Mouse (Mus musculus) CD4-positive, CD25-positive, alpha-beta regulatory T cell, adult 2 months (primary cell): ENCODE results near the gene Olfr1427.
"Not testable (repeated sequence)": the region's sequence is repeated elsewhere in the genome, so short reads cannot be mapped to it uniquely, and the experiment has no call there.

Experiments used
- DNase-seq: peaks from one replicate; pipeline ENCODE4 v3.0.0-alpha.2; 2012; ENCODE audit warnings: low read depth, low spot score

Gene Olfr1427

GRCm38 (mm10) chr19:12103234-12103633 lies at the start of gene Olfr1427:
Olfr1427 (minus strand) TSS chr19:12103334.
- DNase-seq, result no peak

DNA sequence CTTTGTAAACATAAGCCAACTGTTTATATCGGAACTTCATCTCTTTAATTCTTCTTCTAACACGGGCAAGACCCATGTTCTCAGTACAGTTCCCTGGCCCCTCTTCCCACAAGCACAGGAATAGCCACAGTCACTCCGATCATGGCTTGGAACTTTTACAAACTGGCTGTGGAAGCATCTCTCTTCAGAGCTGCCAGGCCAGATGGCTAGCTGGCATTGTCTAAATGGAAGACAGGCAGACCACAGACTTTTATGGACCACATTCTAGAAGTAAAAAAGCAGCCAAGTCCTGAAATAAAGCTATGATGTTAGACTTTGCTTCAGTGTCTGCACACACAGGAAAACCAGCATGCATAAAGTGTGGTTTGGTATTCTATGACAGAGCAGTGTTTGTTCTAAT lies 42.3 kb upstream of the Olfr1427 start:
- DNase-seq, result no peak

GRCm38 (mm10) chr19:12143356-12143755 lies 40.2 kb upstream of the Olfr1427 start:
- no peak for DNase-seq

DNA sequence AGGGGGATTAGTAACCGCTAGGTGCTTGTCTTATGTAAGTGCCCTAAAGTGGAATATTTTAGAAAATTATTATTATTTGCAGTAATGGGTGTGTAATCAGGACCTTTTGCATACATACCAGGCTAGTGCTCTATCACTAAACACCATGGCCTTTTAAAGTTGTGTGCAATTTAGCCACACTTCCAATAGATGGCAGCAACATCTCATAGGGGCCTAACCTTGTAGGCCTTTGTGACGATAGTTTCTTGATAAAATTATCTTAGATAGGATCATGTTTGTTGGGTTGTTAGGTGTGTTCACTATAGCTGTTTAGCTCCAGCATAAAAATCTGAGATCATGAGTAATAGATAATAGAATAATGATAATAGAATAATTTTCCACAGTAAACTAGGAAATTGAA lies 31.2 kb upstream of the Olfr1427 start:
- peak; percentile 35 for DNase-seq

- no peak for DNase-seq
Measured at GRCm38 (mm10) chr19:12123103-12123502, 20.0 kb upstream of the Olfr1427 start, which contains the start of gene Olfr76. Olfr76 (minus strand) TSS chr19:12123203.

DNA sequence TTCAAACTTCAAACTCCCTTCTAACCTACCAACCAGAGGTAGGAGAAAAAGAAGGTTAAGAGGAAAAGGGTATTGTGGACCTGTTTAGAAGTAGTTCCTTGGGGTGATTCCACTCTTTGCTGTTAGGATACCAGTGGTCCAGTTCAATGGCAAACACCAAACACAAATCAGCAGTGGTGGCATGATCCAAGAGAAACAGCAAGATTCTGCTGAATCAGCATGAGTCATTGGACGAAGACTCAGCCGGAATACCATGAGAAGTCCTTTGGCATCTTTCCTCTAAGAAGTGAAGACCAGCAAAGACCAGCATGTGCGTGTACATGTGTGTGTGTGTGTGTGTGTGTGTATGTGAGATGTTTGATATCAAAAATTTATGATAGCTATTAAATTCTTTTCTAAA lies 13.3 kb upstream of the Olfr1427 start:
- no peak for DNase-seq

GRCm38 (mm10) chr19:12115797-12116196 lies 12.7 kb upstream of the Olfr1427 start, which contains the start of gene Olfr1428:
Olfr1428 (minus strand) TSS chr19:12115897.
- no peak for DNase-seq

GRCm38 (mm10) chr19:12113807-12114206 lies 10.7 kb upstream of the Olfr1427 start:
- DNase-seq, result no peak

GRCm38 (mm10) chr19:12104541-12104940 lies 1.4 kb upstream of the Olfr1427 start:
- no peak for DNase-seq

GRCm38 (mm10) chr19:12091913-12092312 lies 11.2 kb downstream of the Olfr1427 start, which contains the start of gene Olfr1426:
Olfr1426 (minus strand) TSS chr19:12092013.
- DNase-seq, result no peak

- not testable (repeated sequence) for DNase-seq
Measured at GRCm38 (mm10) chr19:12077631-12078030, 25.5 kb downstream of the Olfr1427 start, which contains the start of gene Olfr1425. Olfr1425 (minus strand) TSS chr19:12077731.

DNA sequence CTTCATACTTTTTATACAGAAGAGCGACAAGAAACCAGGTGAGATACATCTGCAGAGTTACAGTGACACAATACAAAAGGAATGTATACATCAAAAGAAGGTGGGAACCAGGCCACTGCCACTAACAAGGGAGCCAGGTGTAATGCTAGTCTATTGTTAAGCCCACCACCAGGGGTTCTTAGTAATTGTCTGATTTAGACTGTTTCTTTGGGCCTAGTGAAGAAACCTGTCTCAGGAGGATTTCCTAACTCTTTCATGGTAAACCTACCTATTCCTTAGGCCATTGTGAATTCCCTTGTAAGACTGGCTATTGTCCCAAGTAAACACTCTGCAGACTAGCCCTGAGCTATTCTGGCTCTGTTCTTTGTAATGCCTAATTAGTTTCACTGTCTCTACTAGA lies 33.6 kb downstream of the Olfr1427 start:
- DNase-seq, result not testable (repeated sequence)

GRCm38 (mm10) chr19:12067806-12068205 lies 35.3 kb downstream of the Olfr1427 start:
- not testable (repeated sequence) for DNase-seq

DNA sequence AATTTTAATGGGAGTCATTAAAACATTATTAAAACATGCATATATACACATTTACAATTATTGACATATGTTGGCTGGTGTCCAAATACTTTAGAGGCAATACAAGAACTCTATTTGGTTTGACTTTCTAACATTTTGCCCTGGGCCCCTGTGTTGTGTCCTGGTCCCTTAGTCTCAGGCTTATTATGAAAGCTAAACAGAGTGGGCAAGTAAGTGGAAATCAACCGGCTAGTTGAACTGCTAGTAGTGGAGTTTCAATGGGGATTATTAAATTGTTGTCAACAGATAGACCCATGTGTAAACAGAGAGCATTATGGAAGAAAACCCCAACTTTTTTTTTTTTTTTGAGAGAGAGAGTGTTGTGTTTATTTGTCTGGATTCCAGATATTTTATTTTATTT lies 40.6 kb downstream of the Olfr1427 start, which contains the start of gene Olfr1424:
TSS of gene Olfr1424 (minus strand) at position 101 of the 400 bp plus-strand sequence.
- DNase-seq, result not testable (repeated sequence)
